Mouse (Mus musculus) myocyte (in vitro differentiated cells): Measurements from ENCODE around the gene Sf1.

Experiments used
- CEBPB ChIP-seq: IDR thresholded peaks from 2 replicates; pipeline ENCODE4 v1.6.1; 2011; ENCODE audit warnings: mild to moderate bottlenecking, moderate library complexity; ENCODE audit not compliant: poor library complexity, insufficient read depth, severe bottlenecking
- E2F4 ChIP-seq: IDR thresholded peaks from one replicate; pipeline ENCODE4 v1.6.1; 2011; ENCODE audit warnings: mild to moderate bottlenecking, control low read depth, moderate library complexity; ENCODE audit not compliant: insufficient read depth
- MAX ChIP-seq: IDR thresholded peaks from one replicate; pipeline ENCODE4 v1.6.1; 2011; ENCODE audit warnings: low read depth, mild to moderate bottlenecking, control low read depth
- MYOD1 ChIP-seq, 3 experiments: IDR thresholded peaks; one replicate each; pipeline ENCODE4 v1.6.1; 2011; ENCODE audit warnings: control low read depth in 2 of 3, low read depth in 2 of 3, mild to moderate bottlenecking in 2 of 3, moderate library complexity in 1 of 3; ENCODE audit not compliant: insufficient read length in 2 of 3, control insufficient read depth in 1 of 3
- MYOG ChIP-seq, 3 experiments: IDR thresholded peaks; one replicate each; pipeline ENCODE4 v1.6.1; 2011; ENCODE audit warnings: control low read depth in 2 of 3, low read depth in 2 of 3, mild to moderate bottlenecking in 2 of 3; ENCODE audit not compliant: insufficient read length in 2 of 3, control insufficient read depth in 1 of 3, insufficient read depth in 1 of 3
- POLR2A ChIP-seq: IDR thresholded peaks from one replicate; pipeline ENCODE4 v1.6.1; 2011; ENCODE audit warnings: low read depth, mild to moderate bottlenecking, control low read depth, moderate library complexity; ENCODE audit not compliant: insufficient read length
- POLR2AphosphoS2 ChIP-seq: IDR thresholded peaks from one replicate; pipeline ENCODE4 v1.6.1; 2011; ENCODE audit warnings: low read depth, control low read depth; ENCODE audit not compliant: insufficient read length
- REST ChIP-seq: IDR thresholded peaks from one replicate; pipeline ENCODE4 v1.6.1; 2011; ENCODE audit warnings: mild to moderate bottlenecking, control low read depth, moderate library complexity; ENCODE audit not compliant: insufficient read depth, insufficient read length
- SRF ChIP-seq: IDR thresholded peaks from one replicate; pipeline ENCODE4 v1.6.1; 2011; ENCODE audit warnings: low read depth; ENCODE audit not compliant: control insufficient read depth, insufficient read length
- TCF12 ChIP-seq: IDR thresholded peaks from one replicate; pipeline ENCODE4 v1.6.1; 2011; ENCODE audit warnings: mild to moderate bottlenecking, control low read depth; ENCODE audit not compliant: poor library complexity, insufficient read depth, severe bottlenecking
- TCF3 ChIP-seq: IDR thresholded peaks from one replicate; pipeline ENCODE4 v1.6.1; 2011; ENCODE audit warnings: low read depth, control low read depth; ENCODE audit not compliant: insufficient read length
- USF1 ChIP-seq: IDR thresholded peaks from one replicate; pipeline ENCODE4 v1.6.1; 2011; ENCODE audit warnings: low read depth, mild to moderate bottlenecking, control low read depth, moderate library complexity

- no peak for TF ChIP-seq E2F4
- no peak for TF ChIP-seq POLR2A
- no peak for TF ChIP-seq MYOG (IDR thresholded peaks at IDR 0.05; ENCODE audit: control insufficient read depth in 1 of 3, insufficient read depth in 1 of 3, insufficient read length in 2 of 3, low read depth in 2 of 3)
- no peak for TF ChIP-seq MAX
- TF ChIP-seq TCF12 = no peak
- TF ChIP-seq POLR2AphosphoS2 = no peak
- TF ChIP-seq USF1 = no peak
- TF ChIP-seq SRF = no peak
- TF ChIP-seq CEBPB = no peak
- TF ChIP-seq TCF3 = no peak
- TF ChIP-seq MYOD1 (IDR thresholded peaks at IDR 0.05; ENCODE audit: control insufficient read depth in 1 of 3, insufficient read length in 2 of 3, low read depth in 2 of 3) = no peak
- TF ChIP-seq REST = no peak
These were observed 439 bp upstream of the Sf1 start for GRCm38 (mm10) chr19:6363091-6363410.
